Mouse (Mus musculus): ENCODE measurements around the gene Asic2.
A peak's percentile ranks its signal among the peaks of the same experiment; 100 is the strongest.

DNA sequence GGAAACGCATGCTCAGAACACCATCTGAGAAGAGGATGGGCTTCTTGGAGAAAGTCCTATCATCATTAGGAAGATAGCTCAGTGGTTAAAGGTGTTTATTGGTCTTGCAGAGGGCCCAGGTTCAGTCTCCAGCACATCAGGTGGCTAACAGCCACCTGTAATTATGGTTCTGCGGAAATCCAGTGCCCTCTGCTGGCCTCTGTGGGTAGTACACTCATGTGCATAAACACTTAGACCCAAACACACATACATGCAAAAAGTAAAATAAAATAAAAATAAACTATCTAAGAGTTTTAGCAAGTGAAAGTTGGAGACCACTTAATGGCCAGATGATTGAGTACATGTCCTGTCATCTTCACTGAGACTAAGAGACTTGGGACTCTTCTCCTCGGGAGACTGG is 603.8 kb downstream of the Asic2 start:
- TF ChIP-seq EP300 (IDR thresholded peaks at IDR 0.05; ENCODE audit: low read depth), result no peak
- TF ChIP-seq CTCF (IDR thresholded peaks at IDR 0.05; ENCODE audit: low read depth), result peak; percentile 35
